Mouse (Mus musculus) heart, postnatal 0 days (tissue): ENCODE data around the gene Zfp612. TPM values are rescaled to one million over a fixed set of nuclear protein-coding genes. Genes with fewer than 3 reads are reported as not detected.
"Not testable (repeated sequence)": the region's sequence is repeated elsewhere in the genome, so short reads cannot be mapped to it uniquely, and the experiment has no call there.

Experiments
- ATAC-seq: fragments of 200-750 bp; cut with Nextera tagmentation; 2 replicates; pipeline ENCODE4 v1.8.0; 2017; ENCODE audit warnings: low read depth, moderate number of reproducible peaks, moderate library complexity; ENCODE audit not compliant: insufficient read depth
- DNase-seq: peaks from one replicate; pipeline ENCODE4 v3.0.0-alpha.2; 2016; ENCODE audit warnings: low spot score
- H3K27ac ChIP-seq: fragments of 300-500 bp; sonication (generic); 2 replicates; pipeline ENCODE4 v1.5.1; 2014; ENCODE audit warnings: low read depth, mild to moderate bottlenecking
- H3K27me3 ChIP-seq: fragments of 300-500 bp; sonication (generic); 2 replicates; pipeline ENCODE4 v1.6.1; 2014; ENCODE audit warnings: low read length, mixed read lengths; ENCODE audit not compliant: control insufficient read depth, insufficient read depth
- H3K36me3 ChIP-seq: fragments of 300-500 bp; sonication (generic); replicated peaks from 2 replicates; pipeline ENCODE4 v1.6.1; 2014; ENCODE audit warnings: low read length, mixed read lengths; ENCODE audit not compliant: control insufficient read depth, insufficient read depth
- H3K4me1 ChIP-seq: fragments of 300-500 bp; sonication (generic); 2 replicates; pipeline ENCODE4 v1.6.1; 2014; ENCODE audit warnings: antibody characterized with exemption; ENCODE audit not compliant: control insufficient read depth, insufficient read depth
- H3K4me2 ChIP-seq: fragments of 300-500 bp; sonication (generic); 2 replicates; pipeline ENCODE4 v1.6.1; 2014; ENCODE audit warnings: low read depth, mild to moderate bottlenecking, low read length, moderate library complexity
- H3K4me3 ChIP-seq: fragments of 300-500 bp; sonication (generic); 2 replicates; pipeline ENCODE4 v1.5.1; 2014; ENCODE audit warnings: low read depth, low read length
- H3K9ac ChIP-seq: fragments of 300-500 bp; sonication (generic); replicated peaks from 2 replicates; pipeline ENCODE4 v1.6.1; 2014; ENCODE audit warnings: low read depth, low read length, mixed read lengths
- H3K9me3 ChIP-seq: fragments of 300-500 bp; sonication (generic); replicated peaks from 2 replicates; pipeline ENCODE4 v1.6.1; 2016; ENCODE audit warnings: low read length; ENCODE audit not compliant: control insufficient read depth
- CTCF ChIP-seq: IDR thresholded peaks from 2 replicates; pipeline ENCODE4 v1.5.1; 2016; ENCODE audit warnings: antibody characterized with exemption, control low read depth, low read depth
- EP300 ChIP-seq: IDR thresholded peaks from 2 replicates; pipeline ENCODE4 v1.6.1; 2016; ENCODE audit warnings: antibody characterized with exemption, low read depth
- WGBS: fragments of 180-500 bp; shearing (Covaris S2); extraction: QIAGEN DNeasy Blood & Tissue Kit; methylation state at CpG from one replicate; pipeline ENCODE4 v1.1.7; 2014; 5-methylcytosine and 5-hydroxymethylcytosine counted together
- polyA plus RNA-seq: library from polyadenylated mRNA; unstranded; fragments of >200 nt; fragmentation: Nextera tagmentation; extraction: Ambion mirVana; gene quantifications from 2 replicates; pipeline ENCODE4 v1.2.1, GENCODE M21; 2015
- total RNA-seq: library from RNA; depleted of rRNA; stranded (reverse); fragments of >200 nt; gene quantifications from 2 replicates; pipeline ENCODE4 v1.2.3, GENCODE M21; 2014; ENCODE audit warnings: low replicate concordance; rRNA removed

The Zfp612 gene
- total RNA-seq (4.0 and 4.2 TPM in 2 replicates), polyA plus RNA-seq (5.3 and 5.9 TPM in 2 replicates)

GRCm38 (mm10) chr8:110079282-110080221, at the start of gene Zfp612:
Zfp612 (plus strand) TSS chr8:110079746.
- H3K36me3 ChIP-seq: 0 out of 2 replicates have a peak, but pooled peaks cover 11% of the 10 kb centered on the region
- H3K27ac ChIP-seq: no peak within 1 kb of the TSS
- DNase-seq (peak; percentile 28), ATAC-seq (peak; percentile 92)
- H3K9me3 ChIP-seq: no peaks in the 10 kb centered on the region
- TF ChIP-seq CTCF (no peak), EP300 (no peak)
- H3K27me3 ChIP-seq: no peaks in the 10 kb centered on the region
- peak within 1 kb of the TSS; percentile 55 for H3K4me3 ChIP-seq
- peaks cover 9% of the 10 kb centered on the region; the same call in 1 of the 2 replicates for H3K4me1 ChIP-seq
- 7% methylated on average over 54 of the region's 54 CpGs for WGBS
- peak within 1 kb of the TSS; percentile 75 for H3K4me2 ChIP-seq
- peak within 1 kb of the TSS; percentile 32 for H3K9ac ChIP-seq

- 11% methylated on average over 8 of the region's 8 CpGs for WGBS
- not testable (repeated sequence) for H3K9ac ChIP-seq, H3K4me3 ChIP-seq, H3K27me3 ChIP-seq, H3K27ac ChIP-seq, H3K4me2 ChIP-seq, H3K36me3 ChIP-seq, H3K9me3 ChIP-seq
- H3K4me1 ChIP-seq: peaks cover 17% of the 10 kb centered on the region; the same call in 1 of the 2 replicates
- DNase-seq: peak; percentile 72
- ATAC-seq: peak; percentile 86
These were observed 45.8 kb upstream of the Zfp612 start for GRCm38 (mm10) chr8:110033771-110034170.

- Histone ChIP-seq H3K9me3 (no peaks in the 10 kb centered on the region), H3K36me3 (no peaks in the 10 kb centered on the region), H3K4me3 (no peak overlapping the region), H3K9ac (no peak overlapping the region), H3K27me3 (no peaks in the 10 kb centered on the region), H3K27ac (no peak overlapping the region; the same call in 1 of the 2 replicates), H3K4me1 (peaks cover 17% of the 10 kb centered on the region; the same call in 1 of the 2 replicates), H3K4me2 (no peak overlapping the region)
- DNase-seq (peak; percentile 11), ATAC-seq (no peak)
- no peak for TF ChIP-seq CTCF
- TF ChIP-seq EP300: no peak
- 44% methylated on average over 4 of the region's 4 CpGs for WGBS
These were observed 45.2 kb upstream of the Zfp612 start for GRCm38 (mm10) chr8:110034331-110034730.

GRCm38 (mm10) chr8:110036156-110036555, 43.4 kb upstream of the Zfp612 start:
- Histone ChIP-seq H3K4me2 (no peak overlapping the region), H3K36me3 (no peaks in the 10 kb centered on the region), H3K9me3 (no peaks in the 10 kb centered on the region), H3K4me3 (no peak overlapping the region), H3K9ac (no peak overlapping the region), H3K27me3 (no peaks in the 10 kb centered on the region), H3K4me1 (peaks cover 17% of the 10 kb centered on the region; the same call in 1 of the 2 replicates), H3K27ac (no peak overlapping the region)
- no peak for TF ChIP-seq CTCF
- TF ChIP-seq EP300: no peak
- 31% methylated on average over 2 of the region's 2 CpGs for WGBS
- ATAC-seq: no peak
- DNase-seq: no peak

GRCm38 (mm10) chr8:110039216-110039615, 40.3 kb upstream of the Zfp612 start:
- no peak for TF ChIP-seq CTCF
- TF ChIP-seq EP300: no peak
- no peak overlapping the region for H3K4me2 ChIP-seq
- H3K27ac ChIP-seq: no peak overlapping the region
- H3K4me1 ChIP-seq: peaks cover 15% of the 10 kb centered on the region; the same call in 1 of the 2 replicates
- no peaks in the 10 kb centered on the region for H3K9me3 ChIP-seq
- H3K4me3 ChIP-seq: no peak overlapping the region
- 47% methylated on average over 7 of the region's 7 CpGs for WGBS
- ATAC-seq (no peak), DNase-seq (no peak)
- no peaks in the 10 kb centered on the region for H3K36me3 ChIP-seq
- no peak overlapping the region for H3K9ac ChIP-seq
- H3K27me3 ChIP-seq: no peaks in the 10 kb centered on the region
